Mouse (Mus musculus): ENCODE results near the gene Smg6. TPM values are rescaled to one million over a fixed set of nuclear protein-coding genes. Genes with fewer than 3 reads are reported as not detected.
"Not testable (repeated sequence)": the region's sequence is repeated elsewhere in the genome, so short reads cannot be mapped to it uniquely, and the experiment has no call there.

Smg6 gene
- polyA plus RNA-seq, 1 experiment from 2014 or later: 10.6 TPM

GRCm38 (mm10) chr11:74996482-74996881, 70.9 kb downstream of the Smg6 start:
- H3K4me1 ChIP-seq (ENCODE audit: control insufficient read depth in 2 of 2, insufficient read depth in 2 of 2, low read length in 2 of 2): peaks cover 3 to 14% of the 10 kb centered on the region in 2 experiments; a peak in 3 of 4 replicates
- 83% methylated on average over 1 of the region's 1 CpGs for WGBS
- H3K27me3 ChIP-seq (ENCODE audit: control insufficient read depth, insufficient read depth, low read length): no peaks in the 10 kb centered on the region
- no peak overlapping the region for H3K4me2 ChIP-seq (ENCODE audit: low read length)
- H3K36me3 ChIP-seq (ENCODE audit: control insufficient read depth, insufficient read depth, low read length): peaks cover 17% of the 10 kb centered on the region
- no peak overlapping the region for H3K27ac ChIP-seq (replicated peaks in 1 of 2; ENCODE audit: control insufficient read depth in 1 of 2, insufficient read depth in 1 of 2, low read depth in 2 of 2, low read length in 2 of 2)
- H3K4me3 ChIP-seq (ENCODE audit: control insufficient read depth in 1 of 2, insufficient read depth in 1 of 2, low read depth in 1 of 2, low read length in 2 of 2): no peak overlapping the region
- 0 out of 2 replicates have a peak, but pooled peaks cover 3% of the 10 kb centered on the region for H3K9me3 ChIP-seq (ENCODE audit: control insufficient read depth, low read length)
- ATAC-seq (ENCODE audit: insufficient number of reproducible peaks, insufficient read depth, low FRiP score, low read depth): no peak
- H3K9ac ChIP-seq (ENCODE audit: low read length): no peak overlapping the region

DNA sequence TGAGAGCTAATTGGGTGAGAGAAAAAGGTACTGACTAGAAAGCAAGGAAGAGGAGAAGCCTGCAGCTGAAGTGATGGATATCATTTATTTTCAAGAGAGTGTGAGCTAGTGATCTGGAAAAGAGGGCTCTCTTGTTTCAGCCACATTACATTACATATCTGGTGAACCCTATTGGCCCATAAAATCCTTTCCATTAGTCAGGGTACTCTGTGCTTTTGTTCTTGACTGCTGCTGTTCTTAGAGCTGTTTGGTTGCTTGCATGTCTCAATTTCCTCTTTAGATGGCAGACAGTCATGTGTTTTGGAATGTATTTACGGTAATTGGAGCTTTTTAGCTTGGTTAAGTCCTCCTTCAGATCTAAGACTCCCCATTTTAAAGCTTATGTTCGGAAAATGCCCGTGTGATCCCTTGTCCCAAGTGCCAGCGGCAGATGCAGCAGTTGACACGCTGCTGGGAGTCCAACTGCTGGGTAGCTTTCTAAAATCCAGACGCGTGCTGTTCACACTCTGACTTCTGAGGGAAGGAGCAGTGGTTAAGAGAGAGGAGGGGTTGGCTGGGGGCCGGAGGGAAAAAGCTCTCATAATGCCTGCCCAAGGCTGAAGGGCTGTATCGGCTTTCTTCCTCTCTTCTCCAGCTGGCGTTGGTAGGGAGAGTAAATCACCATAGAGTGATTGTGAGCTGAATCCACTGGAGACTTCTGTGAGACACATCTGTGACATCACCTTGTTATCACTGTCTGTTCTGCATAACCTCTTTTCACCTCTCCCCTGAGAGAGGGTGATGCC, 75.4 kb downstream of the Smg6 start:
- no peak for ATAC-seq (ENCODE audit: insufficient number of reproducible peaks, insufficient read depth, low FRiP score, low read depth)
- H3K36me3 ChIP-seq (ENCODE audit: control insufficient read depth, insufficient read depth, low read length): peaks cover 4% of the 10 kb centered on the region; the same call in 1 of the 2 replicates
- WGBS: 45% methylated on average over 10 of the region's 10 CpGs
- no peaks in the 10 kb centered on the region for H3K27me3 ChIP-seq (ENCODE audit: control insufficient read depth, insufficient read depth, low read length)
- H3K4me3 ChIP-seq (ENCODE audit: control insufficient read depth in 1 of 2, insufficient read depth in 1 of 2, low read depth in 1 of 2, low read length in 2 of 2): no peak overlapping the region
- 0 out of 2 replicates have a peak, but pooled peaks cover 3% of the 10 kb centered on the region for H3K9me3 ChIP-seq (ENCODE audit: control insufficient read depth, low read length)
- H3K9ac ChIP-seq (ENCODE audit: low read length): no peak overlapping the region
- H3K27ac ChIP-seq (replicated peaks in 1 of 2; ENCODE audit: control insufficient read depth in 1 of 2, insufficient read depth in 1 of 2, low read depth in 2 of 2, low read length in 2 of 2): peak overlapping the region; percentile 26 to 43
- peaks cover 3 to 14% of the 10 kb centered on the region in 2 experiments; a peak in 3 of 4 replicates for H3K4me1 ChIP-seq (ENCODE audit: control insufficient read depth in 2 of 2, insufficient read depth in 2 of 2, low read length in 2 of 2)
- H3K4me2 ChIP-seq (ENCODE audit: low read length): peak overlapping the region; percentile 19

- peaks cover 12 to 20% of the 10 kb centered on the region in 2 experiments for H3K4me1 ChIP-seq (ENCODE audit: control insufficient read depth in 2 of 2, insufficient read depth in 2 of 2, low read length in 2 of 2)
- no peaks in the 10 kb centered on the region for H3K27me3 ChIP-seq (ENCODE audit: control insufficient read depth, insufficient read depth, low read length)
- no peaks in the 10 kb centered on the region for H3K9me3 ChIP-seq (ENCODE audit: control insufficient read depth, low read length)
- no peak overlapping the region for H3K4me2 ChIP-seq (ENCODE audit: low read length)
- whole genome bisulfite sequencing: 45% methylated on average over 2 of the region's 2 CpGs
- no peak overlapping the region for H3K27ac ChIP-seq (replicated peaks in 1 of 2; ENCODE audit: control insufficient read depth in 1 of 2, insufficient read depth in 1 of 2, low read depth in 2 of 2, low read length in 2 of 2)
- no peak for ATAC-seq (ENCODE audit: insufficient number of reproducible peaks, insufficient read depth, low FRiP score, low read depth)
- no peak overlapping the region for H3K9ac ChIP-seq (ENCODE audit: low read length)
- no peaks in the 10 kb centered on the region for H3K36me3 ChIP-seq (ENCODE audit: control insufficient read depth, insufficient read depth, low read length)
- H3K4me3 ChIP-seq (ENCODE audit: control insufficient read depth in 1 of 2, insufficient read depth in 1 of 2, low read depth in 1 of 2, low read length in 2 of 2): no peak overlapping the region
These were observed 82.6 kb downstream of the Smg6 start for GRCm38 (mm10) chr11:75008270-75008669.

DNA sequence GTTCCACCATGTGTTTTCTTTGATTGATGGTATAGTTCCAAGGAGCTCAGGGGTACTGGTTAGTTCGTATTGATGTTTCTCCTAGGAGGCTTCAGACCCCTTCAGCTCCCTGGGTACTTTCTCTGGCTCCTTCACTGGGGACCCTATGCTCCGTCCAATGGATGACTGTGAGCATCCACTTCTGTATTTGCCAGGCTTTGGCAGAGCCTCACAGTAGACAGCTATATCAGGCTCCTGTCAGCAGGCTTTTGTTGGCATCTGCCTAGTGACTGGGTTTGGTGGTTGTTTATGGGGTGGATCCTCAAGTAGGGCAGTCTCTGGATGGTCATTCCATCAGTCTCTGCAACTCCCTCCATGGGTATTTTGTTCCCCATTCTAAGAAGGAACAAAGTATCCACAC, 83.9 kb downstream of the Smg6 start:
- not testable (repeated sequence) for ATAC-seq (ENCODE audit: insufficient number of reproducible peaks, insufficient read depth, low FRiP score, low read depth); H3K27ac ChIP-seq (replicated peaks in 1 of 2; ENCODE audit: control insufficient read depth in 1 of 2, insufficient read depth in 1 of 2, low read depth in 2 of 2, low read length in 2 of 2); H3K27me3 ChIP-seq (ENCODE audit: control insufficient read depth, insufficient read depth, low read length)

DNA sequence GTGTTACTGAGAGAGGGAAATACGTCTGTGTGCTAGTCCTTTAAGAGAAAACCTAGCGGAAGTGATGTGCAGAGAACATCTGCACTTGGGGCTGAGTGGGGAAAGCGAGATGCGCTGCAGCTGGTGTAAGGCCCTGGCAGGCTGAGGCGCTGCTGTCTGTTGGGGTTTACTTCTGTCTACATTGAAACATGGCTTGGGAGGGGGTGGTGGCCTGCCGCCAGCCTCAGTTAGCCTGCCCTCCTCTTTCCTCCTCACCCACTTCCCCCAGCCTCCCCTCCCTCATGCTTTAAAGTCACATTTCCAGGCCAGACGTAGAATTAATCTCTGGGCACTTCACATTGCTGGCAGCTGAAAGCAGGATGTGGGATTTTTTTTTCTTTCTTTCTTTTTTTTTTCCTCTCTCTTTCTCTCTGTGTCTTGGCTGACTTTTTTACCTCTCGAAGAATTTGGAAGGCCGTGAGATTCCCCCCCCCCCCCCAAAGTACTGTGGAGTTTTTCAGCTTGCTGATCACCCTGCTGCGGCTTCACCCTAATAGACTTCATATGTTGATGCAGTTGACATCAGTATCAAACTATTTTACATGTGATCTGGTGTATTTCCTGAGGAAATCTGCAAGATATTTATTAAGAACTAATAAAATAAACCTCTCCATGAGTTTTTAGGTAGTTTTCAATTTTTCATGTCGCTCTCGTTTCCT, 87.5 kb downstream of the Smg6 start:
- Histone ChIP-seq H3K9me3 (ENCODE audit: control insufficient read depth, low read length) (no peaks in the 10 kb centered on the region), H3K9ac (ENCODE audit: low read length) (peak overlapping the region; percentile 61), H3K4me3 (ENCODE audit: control insufficient read depth in 1 of 2, insufficient read depth in 1 of 2, low read depth in 1 of 2, low read length in 2 of 2) (no peak overlapping the region; a peak in 1 of 4 replicates), H3K4me2 (ENCODE audit: low read length) (peak overlapping the region; percentile 59), H3K27ac (replicated peaks in 1 of 2; ENCODE audit: control insufficient read depth in 1 of 2, insufficient read depth in 1 of 2, low read depth in 2 of 2, low read length in 2 of 2) (peak overlapping the region; percentile 91 to 98), H3K4me1 (ENCODE audit: control insufficient read depth in 2 of 2, insufficient read depth in 2 of 2, low read length in 2 of 2) (peaks cover 35 to 59% of the 10 kb centered on the region in 2 experiments), H3K27me3 (ENCODE audit: control insufficient read depth, insufficient read depth, low read length) (no peaks in the 10 kb centered on the region), H3K36me3 (ENCODE audit: control insufficient read depth, insufficient read depth, low read length) (no peaks in the 10 kb centered on the region)
- 5% methylated on average over 12 of the region's 12 CpGs for WGBS
- ATAC-seq (ENCODE audit: insufficient number of reproducible peaks, insufficient read depth, low FRiP score, low read depth): peak; percentile 78; the same call in 1 of the 2 replicates

More for the DNA sequence above, 83.9 kb downstream of the Smg6 start:
- not testable (repeated sequence) for H3K9me3 ChIP-seq (ENCODE audit: control insufficient read depth, low read length); H3K4me3 ChIP-seq (ENCODE audit: control insufficient read depth in 1 of 2, insufficient read depth in 1 of 2, low read depth in 1 of 2, low read length in 2 of 2); H3K9ac ChIP-seq (ENCODE audit: low read length); H3K4me2 ChIP-seq (ENCODE audit: low read length); H3K36me3 ChIP-seq (ENCODE audit: control insufficient read depth, insufficient read depth, low read length)
- 65% methylated on average over 2 of the region's 2 CpGs for WGBS
- peaks cover 19 to 29% of the 10 kb centered on the region in 2 experiments for H3K4me1 ChIP-seq (ENCODE audit: control insufficient read depth in 2 of 2, insufficient read depth in 2 of 2, low read length in 2 of 2)

DNA sequence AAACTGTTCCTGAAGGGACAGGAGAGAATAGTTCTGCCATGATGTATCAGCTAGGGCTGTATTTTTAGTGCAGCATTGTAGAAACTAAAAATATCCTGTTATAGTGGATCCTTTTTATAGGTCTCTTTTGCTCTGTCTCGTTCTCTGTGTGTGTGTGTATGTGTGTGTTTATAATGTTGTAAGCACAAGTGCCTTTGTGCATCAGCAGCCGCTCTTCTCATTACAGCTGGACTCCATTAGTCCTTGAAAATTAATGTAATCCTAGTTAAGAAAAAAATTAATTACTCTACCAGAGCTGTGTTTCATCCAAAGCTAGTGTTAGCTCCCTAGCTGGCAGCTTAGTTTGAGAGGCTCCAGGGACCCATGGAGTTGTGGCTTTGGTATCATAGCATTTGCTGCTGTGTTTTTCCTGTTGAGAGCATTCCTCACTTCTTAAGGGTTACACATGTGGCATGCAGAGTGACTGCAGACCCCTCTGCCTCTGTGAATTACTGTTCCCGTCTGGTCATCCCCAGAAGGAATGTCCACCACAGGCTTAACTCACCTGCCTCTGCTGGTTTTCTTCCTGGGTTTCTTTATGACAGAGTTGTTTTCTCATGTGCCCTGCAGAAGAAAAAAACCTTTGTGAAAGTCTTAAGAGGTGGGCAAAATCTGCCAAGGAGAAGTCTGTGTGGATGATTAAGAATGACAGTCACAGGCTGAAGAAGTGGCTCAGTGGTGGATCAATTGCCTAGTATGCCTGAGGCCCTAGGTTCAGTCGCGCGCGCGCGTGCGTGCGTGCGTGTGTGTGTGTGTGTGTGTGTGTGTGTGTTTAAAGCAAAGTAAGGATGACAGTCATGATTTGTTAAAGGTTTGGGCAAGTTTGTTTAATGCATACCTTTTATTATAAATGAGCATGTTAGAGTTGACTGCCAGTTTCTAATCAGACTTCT, 88.4 kb downstream of the Smg6 start:
- no peaks in the 10 kb centered on the region for H3K36me3 ChIP-seq (ENCODE audit: control insufficient read depth, insufficient read depth, low read length)
- H3K27ac ChIP-seq (replicated peaks in 1 of 2; ENCODE audit: control insufficient read depth in 1 of 2, insufficient read depth in 1 of 2, low read depth in 2 of 2, low read length in 2 of 2): peak overlapping the region; percentile 98
- H3K4me1 ChIP-seq (ENCODE audit: control insufficient read depth in 2 of 2, insufficient read depth in 2 of 2, low read length in 2 of 2): peaks cover 32 to 54% of the 10 kb centered on the region in 2 experiments
- H3K27me3 ChIP-seq (ENCODE audit: control insufficient read depth, insufficient read depth, low read length): no peaks in the 10 kb centered on the region
- H3K4me3 ChIP-seq (ENCODE audit: control insufficient read depth in 1 of 2, insufficient read depth in 1 of 2, low read depth in 1 of 2, low read length in 2 of 2): no peak overlapping the region; a peak in 1 of 4 replicates
- no peaks in the 10 kb centered on the region for H3K9me3 ChIP-seq (ENCODE audit: control insufficient read depth, low read length)
- peak overlapping the region; percentile 59 for H3K4me2 ChIP-seq (ENCODE audit: low read length)
- 69% methylated on average over 12 of the region's 12 CpGs for WGBS
- peak overlapping the region; percentile 61 for H3K9ac ChIP-seq (ENCODE audit: low read length)
- no peak for ATAC-seq (ENCODE audit: insufficient number of reproducible peaks, insufficient read depth, low FRiP score, low read depth)

- H3K4me3 ChIP-seq (ENCODE audit: control insufficient read depth in 1 of 2, insufficient read depth in 1 of 2, low read depth in 1 of 2, low read length in 2 of 2): no peak overlapping the region
- H3K27ac ChIP-seq (replicated peaks in 1 of 2; ENCODE audit: control insufficient read depth in 1 of 2, insufficient read depth in 1 of 2, low read depth in 2 of 2, low read length in 2 of 2): peak overlapping the region; percentile 98
- H3K36me3 ChIP-seq (ENCODE audit: control insufficient read depth, insufficient read depth, low read length): no peaks in the 10 kb centered on the region
- H3K9ac ChIP-seq (ENCODE audit: low read length): peak overlapping the region; percentile 61
- H3K4me1 ChIP-seq (ENCODE audit: control insufficient read depth in 2 of 2, insufficient read depth in 2 of 2, low read length in 2 of 2): peaks cover 32 to 54% of the 10 kb centered on the region in 2 experiments
- no peaks in the 10 kb centered on the region for H3K9me3 ChIP-seq (ENCODE audit: control insufficient read depth, low read length)
- no peak overlapping the region for H3K4me2 ChIP-seq (ENCODE audit: low read length)
- 80% methylated on average over 4 of the region's 4 CpGs for WGBS
- H3K27me3 ChIP-seq (ENCODE audit: control insufficient read depth, insufficient read depth, low read length): no peaks in the 10 kb centered on the region
- no peak for ATAC-seq (ENCODE audit: insufficient number of reproducible peaks, insufficient read depth, low FRiP score, low read depth)
These were observed 89.2 kb downstream of the Smg6 start for GRCm38 (mm10) chr11:75014816-75015215.

All from heart, embryonic 14.5 days (tissue).